Mouse (Mus musculus) G1E (cell line): Measurements from ENCODE around the gene Gripap1.

Experiments
- CTCF ChIP-seq: IDR thresholded peaks from 2 replicates; pipeline ENCODE4 v1.5.1; 2012; ENCODE audit warnings: low read depth, low read length, inconsistent platforms, mixed read lengths
- GATA1 ChIP-seq: IDR thresholded peaks from 2 replicates; pipeline ENCODE4 v1.6.1; 2012; ENCODE audit warnings: borderline replicate concordance, low read length, inconsistent platforms, mixed read lengths
- POLR2AphosphoS5 ChIP-seq: IDR thresholded peaks from 2 replicates; pipeline ENCODE4 v1.6.1; 2012; ENCODE audit warnings: low read depth, low read length, inconsistent platforms; ENCODE audit not compliant: insufficient replicate concordance

GRCm38 (mm10) chrX:7764657-7765280 lies 24.8 kb upstream of the Gripap1 start:
- TF ChIP-seq CTCF (no peak), GATA1 (no peak), POLR2AphosphoS5 (no peak)
